Mouse (Mus musculus): ENCODE data around the gene D330020A13Rik.
A peak's percentile ranks its signal among the peaks of the same experiment; 100 is the strongest.
"Not testable (repeated sequence)": the region's sequence is repeated elsewhere in the genome, so short reads cannot be mapped to it uniquely, and the experiment has no call there.

Gene D330020A13Rik

DNA sequence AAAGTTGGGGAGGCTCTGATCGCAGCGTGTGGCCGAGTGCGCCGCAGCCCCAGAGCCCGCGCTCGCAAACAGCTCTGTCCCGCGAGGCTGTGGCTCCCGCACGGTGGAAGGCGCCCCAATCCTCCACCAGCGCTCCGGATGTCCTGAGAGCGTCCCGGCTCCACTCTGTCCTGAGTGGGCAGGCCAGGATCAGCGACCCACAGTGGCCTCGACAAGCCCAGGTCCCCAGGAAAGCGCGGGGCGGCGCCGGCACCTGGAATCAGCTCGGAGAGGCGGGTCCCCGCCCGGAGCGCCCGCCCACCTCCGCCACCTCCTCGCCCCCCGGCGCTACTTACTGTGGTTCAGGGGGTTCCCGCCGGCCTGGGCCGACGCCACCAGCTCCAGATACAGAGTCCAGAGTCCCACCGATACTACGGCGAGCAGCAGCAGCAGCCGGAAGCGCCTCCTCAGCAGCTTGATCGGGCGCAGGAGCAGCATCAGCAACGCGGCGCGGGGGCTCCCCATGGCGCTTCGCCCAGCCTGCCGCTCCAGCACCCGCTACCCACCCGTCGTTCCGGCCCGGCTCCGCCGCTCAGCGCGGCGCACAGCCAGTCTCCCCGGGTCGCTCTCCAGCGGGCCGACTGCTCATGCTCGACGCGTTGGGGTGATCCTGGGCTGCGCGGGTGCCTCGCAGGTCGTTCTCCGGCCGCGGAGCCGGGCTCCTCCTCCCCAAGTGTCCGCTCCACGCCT, at the start of gene D330020A13Rik, which contains the start of gene B4galnt3:
Gene D330020A13Rik (plus strand): TSS at position 309 of the 729 bp plus-strand sequence.
Gene B4galnt3 (minus strand): TSS at position 504 of the 729 bp plus-strand sequence.
- no peak for DNase-seq

DNA sequence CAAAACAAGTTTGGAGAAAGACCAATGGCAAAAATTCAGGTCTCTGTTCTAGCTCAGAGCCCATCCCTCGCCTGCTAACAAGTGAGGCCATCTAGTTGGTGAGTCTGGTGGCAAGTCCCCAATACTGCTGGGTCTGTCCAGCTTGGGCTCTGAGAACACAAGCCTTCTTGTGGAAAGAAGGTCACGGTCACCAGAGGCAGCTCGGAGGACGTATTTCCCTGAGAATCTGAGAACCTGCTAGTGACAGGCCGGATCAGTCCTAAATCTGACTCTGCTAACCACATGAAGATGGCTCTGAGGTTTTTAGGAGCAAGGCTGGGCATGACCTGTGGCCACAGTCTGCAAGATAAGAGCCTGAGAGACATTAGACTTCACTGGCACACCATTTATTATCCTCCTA, 47.5 kb upstream of the D330020A13Rik start:
- no peak for DNase-seq

DNA sequence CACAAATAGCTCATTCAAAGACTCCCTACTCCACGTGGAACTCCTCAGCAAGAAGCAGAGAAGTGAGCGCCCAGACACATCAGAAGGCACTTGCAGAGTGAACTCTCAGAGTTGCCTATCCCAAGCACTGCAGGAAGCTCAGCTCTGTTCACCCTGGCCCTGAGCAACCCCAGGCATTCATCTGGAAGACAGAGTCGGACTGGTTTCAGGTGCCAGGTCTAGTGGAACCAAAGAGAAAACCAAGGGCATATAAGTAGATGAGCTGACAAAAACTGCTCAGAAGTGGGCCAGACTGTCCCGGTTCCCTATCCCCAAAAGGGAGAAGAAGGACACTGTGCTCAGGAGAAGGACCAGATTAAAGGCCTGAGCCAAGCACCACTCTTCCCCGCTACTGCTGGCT, 44.3 kb upstream of the D330020A13Rik start:
- DNase-seq, result no peak

DNA sequence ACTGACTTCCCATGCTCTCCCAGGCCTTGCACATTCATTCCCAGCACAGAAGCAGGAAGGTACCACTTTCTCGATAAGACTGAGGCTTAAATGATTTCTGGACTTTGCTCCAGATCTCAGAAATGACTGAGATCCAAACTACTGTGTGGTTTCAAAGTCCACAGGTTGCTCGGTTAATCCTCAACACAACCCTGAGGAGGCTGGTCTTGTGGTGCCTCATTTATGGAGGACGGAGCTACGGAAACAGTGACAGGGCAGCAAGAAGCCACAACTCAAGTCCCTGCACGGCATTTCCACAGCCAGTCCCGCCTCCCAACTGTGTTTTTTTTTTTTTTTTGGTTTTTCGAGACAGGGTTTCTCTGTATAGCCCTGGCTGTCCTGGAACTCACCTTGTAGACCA, 43.2 kb upstream of the D330020A13Rik start:
- DNase-seq, result no peak

DNA sequence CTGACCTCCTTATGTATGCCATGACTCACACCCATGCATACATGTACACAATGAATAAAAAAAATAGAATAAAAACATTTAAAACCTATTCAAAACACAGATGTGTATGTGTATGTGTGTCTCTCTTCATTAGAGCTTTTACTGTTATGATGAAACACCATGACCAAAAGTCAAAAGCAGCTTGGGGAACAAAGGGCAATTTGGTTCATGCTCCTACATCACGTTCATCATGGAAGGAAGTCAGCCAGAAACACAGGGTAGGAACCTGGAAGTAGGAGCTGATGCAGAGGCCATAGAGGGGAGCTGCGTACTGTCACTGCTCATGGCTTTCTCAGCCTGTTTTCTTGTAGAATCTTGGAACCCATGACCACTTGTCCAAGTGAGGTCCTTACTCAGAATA, 41.4 kb upstream of the D330020A13Rik start:
- DNase-seq, result no peak

DNA sequence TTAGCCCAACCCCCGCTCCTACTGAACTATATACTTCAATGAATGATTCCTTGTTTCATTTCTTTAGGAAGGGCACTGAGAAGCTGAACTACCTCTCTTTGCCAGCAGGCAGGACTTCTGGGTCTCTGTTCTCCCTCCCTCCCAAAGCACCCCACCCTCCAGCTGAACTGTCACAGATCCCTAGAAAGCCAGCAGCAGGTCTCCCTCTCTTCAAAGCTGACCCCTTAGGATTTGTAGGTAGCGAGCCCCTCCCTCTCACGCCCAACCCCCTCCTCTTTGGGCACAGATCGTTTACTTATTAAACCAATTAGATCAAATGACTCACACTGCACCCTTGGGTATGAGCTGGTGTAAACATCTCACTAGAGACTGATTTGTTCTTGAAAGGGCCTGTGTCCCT, 39.5 kb upstream of the D330020A13Rik start:
- DNase-seq, result no peak

DNA sequence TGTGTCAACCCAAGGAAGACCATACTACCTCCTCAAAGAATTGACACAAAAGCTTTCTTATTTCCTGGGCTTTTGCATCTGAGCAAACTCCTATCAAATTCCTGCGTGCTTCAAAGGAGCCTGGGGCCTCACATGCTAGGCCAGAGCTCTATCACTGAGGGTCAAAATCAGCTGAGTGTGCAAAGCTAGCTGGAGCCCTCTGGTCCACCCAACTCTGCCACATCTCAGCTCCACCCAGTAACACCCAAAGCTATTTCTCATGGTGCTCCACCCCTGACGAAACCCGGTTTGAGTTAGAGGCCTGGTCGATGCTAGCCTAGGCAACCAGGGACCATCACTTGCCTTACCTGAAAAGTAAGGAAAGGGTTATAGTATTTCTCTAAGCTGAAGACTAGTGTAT, 39.0 kb upstream of the D330020A13Rik start:
- no peak for DNase-seq

DNA sequence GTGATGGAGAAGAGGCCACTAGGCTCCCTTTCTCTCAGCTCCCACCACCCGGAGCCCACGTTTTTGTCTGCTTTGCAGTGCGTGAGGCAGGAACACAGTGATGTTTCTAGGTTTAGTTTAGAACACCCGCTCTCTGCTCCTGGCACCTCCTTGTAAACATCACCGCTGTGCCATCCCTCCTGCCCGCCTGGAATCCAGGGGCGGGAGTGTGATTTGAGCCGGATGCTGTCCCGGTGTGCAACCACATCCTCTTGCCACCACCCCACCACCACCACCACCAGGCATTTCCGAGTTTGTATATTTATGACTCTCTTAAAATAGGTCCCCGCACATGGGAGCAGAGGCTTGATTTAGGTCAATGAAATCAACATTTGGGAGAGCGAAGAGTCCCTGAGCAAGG, 38.5 kb upstream of the D330020A13Rik start:
- DNase-seq, result no peak

DNA sequence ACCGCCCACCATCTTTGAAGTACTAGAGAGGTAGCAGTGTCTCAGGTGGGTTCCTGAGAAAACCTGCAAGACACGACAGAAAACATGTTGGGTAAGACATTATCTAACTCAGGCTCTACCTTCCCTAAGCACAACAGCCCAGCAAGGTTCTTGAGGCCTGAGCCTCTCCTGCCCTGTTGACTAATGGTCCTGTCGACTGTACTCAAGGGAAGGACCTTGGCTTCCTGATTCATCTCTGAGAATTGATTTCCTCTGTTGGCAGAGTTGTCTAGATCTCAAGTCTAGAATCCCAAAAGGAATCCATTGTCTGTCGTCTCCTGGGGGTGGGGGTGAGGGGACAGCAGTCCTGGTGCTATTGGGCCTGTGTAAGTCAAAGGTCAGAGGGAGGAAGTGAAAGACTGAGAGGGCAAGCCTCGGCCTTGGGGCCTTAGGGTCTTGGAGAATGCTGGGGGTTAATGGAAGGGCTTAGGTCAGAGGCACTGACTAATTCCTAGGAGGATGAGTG, 37.7 kb upstream of the D330020A13Rik start:
- DNase-seq, result no peak

DNA sequence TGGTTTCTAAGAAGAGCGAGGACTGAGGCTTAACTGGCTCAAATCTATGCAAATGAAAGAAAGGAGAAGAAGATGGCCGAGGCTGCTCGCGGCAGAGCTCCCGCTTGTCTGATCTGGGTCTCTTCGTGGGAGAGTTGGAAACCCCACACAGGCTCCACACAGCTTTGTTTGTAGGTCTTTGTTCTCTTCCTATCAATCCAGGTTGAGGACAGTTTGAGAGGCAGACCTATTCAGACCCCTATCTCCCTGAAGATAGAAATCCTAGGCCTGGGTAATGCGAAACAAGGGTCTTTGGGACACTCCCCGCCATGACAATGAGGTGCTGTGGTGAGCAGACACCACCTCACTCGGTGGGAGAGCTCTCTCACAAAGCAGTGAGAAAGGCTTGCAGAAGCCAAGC, 34.7 kb upstream of the D330020A13Rik start:
- no peak for DNase-seq

DNA sequence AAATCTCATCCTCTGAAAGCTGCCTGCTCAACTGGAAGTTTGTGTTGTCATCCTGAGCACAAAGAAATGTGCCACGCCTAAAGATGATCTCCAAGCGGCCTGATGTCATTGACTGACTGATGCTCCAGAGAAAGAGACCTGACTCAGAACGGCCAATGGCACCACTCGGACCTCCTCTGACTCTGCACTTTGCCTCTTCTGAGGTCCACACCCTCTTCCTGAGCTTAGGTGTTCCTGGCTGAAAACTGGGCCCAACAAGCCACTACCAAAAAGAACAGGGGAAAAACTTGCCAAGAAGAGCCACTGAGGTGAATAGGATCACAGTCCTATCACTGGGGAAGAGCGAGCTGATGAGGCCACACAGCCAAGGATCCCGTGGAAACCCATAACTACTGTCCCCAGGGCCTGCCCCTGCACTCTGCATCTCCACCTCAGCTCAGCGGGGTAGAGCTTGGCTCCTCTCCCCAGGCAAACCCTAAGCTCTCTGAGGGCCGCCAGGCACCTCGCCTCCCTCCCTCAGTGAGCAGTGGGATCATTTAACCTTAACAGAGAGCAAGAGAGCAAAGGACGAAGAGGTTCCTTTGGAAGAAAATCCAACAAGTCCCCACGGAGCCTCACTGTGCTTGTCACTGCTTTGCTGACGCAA, 31.2 kb upstream of the D330020A13Rik start:
- DNase-seq, result no peak

DNA sequence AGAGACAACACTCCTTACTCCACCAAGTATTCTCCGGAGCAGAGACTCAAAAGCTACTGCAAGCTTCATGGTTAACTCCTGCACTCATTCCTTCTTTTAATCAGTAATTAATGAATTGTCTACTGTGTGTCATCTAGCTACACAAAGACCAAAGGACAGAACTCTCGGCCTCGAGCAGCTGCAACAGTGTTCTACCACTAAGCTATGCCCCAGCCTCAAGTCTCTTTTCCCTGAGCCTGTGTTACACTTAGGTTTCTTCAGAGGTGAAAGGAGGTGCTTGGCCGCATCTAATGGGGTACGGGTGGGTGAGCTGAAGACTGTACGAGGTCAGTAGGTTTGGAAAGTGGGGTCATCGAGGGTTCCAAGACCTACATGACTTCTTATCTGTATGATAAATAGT, 30.6 kb upstream of the D330020A13Rik start:
- no peak for DNase-seq

DNA sequence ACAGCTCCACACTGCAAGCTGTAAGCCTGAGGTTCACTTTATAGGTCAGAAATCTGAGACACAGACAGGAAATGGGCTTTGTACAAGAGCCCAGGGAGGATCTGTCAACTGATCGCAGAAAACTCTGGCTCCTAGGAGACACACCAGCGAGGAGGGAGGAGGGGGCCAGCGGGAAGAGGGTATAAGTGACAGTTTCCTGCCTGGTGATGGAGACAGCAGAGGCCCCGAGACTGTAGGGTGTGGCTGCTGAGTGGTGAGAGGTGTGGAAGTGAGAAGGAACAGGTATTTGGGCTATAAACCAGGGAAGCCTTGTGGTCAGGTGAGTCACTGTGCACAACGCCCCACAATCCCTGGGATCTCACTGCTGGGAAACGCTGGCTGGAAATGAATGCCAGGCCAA, 30.0 kb upstream of the D330020A13Rik start:
- DNase-seq, result no peak

DNA sequence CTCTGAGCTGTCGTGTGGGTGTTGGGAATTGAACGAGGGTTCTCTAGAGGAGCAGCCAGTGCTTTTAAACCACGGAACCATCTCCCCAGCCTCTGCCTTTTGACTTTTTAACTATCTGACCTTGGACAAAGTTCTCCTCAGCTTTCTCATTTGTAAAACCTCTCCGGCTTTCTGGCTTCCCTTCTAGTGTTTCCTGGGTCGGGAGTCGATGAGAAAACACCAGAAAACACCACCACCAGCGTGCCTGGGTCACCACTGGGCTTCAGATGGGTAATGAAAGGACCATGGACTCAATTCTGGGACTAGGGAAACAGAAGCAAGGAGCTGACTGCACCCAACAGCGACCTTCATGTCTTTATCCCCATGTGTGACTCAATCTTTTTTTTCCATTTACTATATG, 20.0 kb upstream of the D330020A13Rik start:
- no peak for DNase-seq

DNA sequence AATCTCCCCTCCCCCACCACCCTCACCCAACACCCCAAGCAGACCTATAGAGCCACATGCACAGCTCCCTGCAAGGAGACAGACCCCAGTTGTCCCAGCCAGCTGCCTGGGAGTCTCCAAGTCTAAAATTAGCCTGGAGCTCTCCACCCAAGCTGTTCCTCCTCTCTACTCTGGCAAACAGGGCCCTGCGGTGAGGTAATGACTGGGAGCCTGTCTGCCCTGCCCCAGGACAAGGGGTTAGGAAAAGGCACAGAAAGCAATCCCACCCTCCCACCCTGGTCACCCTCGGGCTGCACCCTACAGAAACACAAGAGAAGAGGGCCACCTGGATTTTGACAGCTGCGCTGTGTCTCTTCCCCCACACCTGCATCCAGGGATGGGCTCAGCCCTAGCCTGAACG, 19.3 kb upstream of the D330020A13Rik start:
- DNase-seq, result no peak

DNA sequence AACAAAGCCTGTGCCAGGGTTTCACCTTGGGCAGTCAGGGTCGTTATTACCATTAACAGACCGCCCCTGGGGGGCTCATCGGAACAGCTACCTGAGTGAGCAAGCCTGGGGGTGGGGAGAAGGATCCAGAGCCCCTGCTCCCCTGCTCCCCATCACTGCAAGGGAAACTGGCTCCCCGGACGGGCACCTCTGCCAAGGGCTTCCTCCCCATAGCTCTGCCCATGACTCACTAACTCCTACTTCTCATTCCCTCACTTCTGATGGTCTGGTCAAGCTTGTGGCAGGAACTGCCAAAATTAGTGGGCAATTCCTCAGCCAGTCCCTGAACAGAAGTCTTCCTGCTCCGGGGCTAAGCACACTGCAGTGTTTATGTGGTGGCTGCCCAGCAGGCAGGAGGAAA, 18.9 kb upstream of the D330020A13Rik start:
- no peak for DNase-seq

DNA sequence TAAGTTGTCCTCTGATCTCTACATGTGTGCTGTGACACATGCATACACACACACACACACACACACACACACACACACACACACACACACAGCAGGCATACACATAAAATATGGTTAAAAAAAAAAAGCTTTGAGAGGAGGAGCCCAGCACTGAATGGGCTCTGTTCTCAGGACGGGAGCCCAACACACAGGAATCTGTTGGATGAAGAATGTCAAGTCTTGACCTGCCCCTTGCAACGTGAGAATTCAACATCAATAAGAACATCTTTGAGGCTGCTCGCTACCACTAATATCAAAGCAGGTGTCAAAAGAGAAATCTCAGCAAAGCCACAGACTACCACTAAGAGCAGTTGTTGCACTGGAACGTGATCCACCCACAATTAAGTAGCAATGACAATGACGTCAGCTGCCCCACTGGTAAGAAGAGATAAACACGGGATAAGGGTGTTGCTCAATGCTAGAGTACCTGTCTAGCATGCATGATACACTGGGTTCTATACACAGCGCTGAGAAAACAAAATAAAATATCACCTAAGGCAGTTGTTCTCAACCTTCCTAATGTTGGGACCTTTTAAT, 17.2 kb upstream of the D330020A13Rik start:
- DNase-seq, result no peak

DNA sequence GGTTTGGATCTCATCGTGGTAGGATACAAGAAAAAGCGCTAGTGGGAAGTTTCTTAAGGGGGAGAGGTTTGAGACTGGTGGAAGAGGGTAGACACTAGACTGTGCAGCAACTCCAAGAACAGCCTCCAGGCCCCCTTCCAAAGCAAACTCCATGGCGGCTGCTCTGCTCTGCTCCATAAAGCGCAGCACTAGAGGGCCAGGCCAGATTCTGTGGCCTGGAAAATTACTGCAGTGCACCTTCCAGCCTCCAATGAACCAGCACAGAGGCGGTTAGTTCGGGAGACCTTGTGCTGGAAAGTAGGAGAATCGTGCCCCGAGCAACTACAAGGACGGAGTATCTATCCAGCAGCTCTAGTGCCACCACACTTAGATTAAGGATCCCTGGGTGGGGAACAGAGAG, 6.9 kb upstream of the D330020A13Rik start:
- no peak for DNase-seq

DNA sequence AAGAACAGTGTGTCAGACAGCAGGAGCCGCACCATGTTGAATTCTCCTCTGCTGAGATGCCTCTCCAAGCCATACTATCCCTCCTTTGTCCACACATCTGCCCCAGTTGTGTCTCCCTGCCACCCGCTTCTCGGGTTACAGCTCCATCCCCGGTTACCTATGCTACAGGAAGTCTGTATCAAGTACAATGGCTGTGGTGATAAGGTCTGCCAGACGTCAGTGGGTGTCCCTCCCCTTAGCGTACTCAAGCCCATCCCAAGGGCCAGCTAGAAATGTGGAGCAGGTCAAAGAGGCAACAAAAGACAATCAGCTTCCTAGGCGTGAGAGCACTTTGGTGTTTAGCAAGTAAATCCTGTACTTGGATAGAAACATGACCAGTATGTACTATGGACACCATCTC, 5.6 kb upstream of the D330020A13Rik start:
- no peak for DNase-seq

DNA sequence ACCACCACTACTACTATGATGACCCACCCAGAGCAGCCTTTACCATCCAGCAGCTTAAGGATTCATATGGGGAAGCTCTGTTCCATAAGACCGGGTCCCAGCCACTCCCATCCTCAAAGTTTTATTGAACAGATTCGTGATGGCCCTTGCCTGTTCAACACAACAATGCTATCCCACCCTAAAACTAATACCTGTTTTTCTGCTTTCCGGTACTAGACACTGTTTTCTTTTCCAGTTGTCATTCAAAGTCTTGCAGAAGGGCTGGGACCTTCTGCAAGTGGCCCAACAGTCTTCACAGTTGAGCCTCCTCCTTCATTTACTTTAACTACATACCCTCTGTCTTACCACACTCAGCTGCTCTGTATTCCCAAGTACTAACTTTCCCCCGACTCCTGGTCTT, 4.7 kb upstream of the D330020A13Rik start:
- DNase-seq, result no peak

DNA sequence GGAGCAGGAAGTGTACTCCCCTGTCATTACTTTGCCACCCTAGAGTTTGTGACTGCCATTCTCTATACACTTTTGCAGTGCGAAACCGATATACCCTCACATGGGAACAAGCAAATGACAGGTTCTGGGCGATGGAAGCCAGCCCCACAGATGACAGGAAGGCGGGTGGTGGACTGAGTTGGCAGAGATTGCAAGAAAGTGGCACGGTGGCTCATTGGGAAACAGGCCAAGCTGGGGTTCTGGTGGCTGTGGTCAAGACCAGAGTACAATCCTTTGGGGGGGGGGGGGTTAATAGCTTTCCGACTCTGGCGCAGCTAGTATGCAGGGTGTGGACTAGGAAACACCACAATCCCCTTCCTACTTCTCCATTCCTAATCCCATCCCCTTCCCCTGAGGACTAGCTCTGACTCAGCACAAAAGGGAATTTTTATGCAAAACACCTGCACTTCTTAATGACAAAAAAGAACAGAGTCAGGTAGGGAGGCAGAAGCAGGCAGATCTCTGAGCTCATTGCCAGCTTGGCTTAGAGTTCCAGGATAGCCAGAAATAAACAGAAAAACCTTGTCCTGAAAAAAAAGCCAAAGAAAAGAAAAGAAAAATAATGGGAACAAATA, 2.7 kb upstream of the D330020A13Rik start:
- no peak for DNase-seq

DNA sequence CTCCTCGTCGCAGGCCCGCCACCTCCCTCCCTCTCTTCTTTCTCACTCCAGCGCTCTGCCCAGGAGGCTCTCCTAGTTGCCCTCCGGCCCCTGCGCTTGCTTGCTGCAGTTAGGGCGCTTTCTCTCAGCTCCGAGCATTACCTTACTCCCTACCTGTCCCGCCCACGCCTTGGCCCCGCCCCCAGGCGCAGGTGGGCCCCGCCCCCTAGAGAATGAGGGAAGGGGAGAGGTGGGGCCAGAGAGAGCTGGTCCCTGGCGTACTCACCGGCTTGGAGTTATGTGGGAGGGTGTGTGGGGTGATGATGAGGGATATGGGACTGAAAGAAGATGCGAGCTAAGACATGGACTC, 595 bp downstream of the D330020A13Rik start:
- DNase-seq, result peak; percentile 11

DNA sequence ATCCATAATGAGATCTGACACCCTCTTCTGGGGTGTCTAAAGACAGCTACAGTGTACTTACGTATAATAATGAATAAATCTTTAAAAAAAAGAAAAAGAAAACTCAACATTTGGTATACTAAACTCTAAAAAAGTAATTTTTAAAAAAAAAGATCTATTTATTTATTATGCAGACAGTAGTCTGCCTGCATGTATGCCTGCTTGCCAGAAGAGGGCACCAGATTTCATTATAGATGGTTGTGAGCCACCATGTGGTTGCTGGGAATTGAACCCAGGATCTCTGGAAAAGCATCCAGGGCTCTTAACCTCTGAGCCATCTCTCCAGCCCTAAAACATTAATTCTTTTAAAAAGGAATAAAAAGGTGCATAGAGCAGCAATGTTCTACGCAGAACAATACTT, 2.4 kb downstream of the D330020A13Rik start:
- not testable (repeated sequence) for DNase-seq

DNA sequence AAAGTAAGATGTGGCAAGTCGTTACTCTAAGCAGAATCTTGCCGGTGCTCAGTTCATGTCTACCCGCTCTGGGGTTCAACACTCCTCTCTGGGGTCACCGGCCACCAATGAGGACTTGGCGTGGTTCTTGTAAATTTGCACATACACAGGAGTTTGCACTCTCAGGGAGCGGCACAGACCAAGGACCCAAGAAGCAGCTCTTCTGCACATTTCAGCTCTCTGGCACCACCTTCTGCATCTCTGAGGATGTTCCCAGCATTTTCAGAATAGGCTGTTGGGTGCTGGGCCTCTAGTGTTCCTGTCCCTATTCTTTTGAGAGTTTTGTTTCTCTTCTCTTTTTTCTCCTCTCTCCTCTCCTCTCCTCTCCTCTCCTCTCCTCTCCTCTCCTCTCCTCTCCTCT, 7.0 kb downstream of the D330020A13Rik start:
- no peak for DNase-seq

All from cerebellum, adult 11 months (tissue).